Comparison of ENCODE assay signal across 8 mouse cellular contexts in genomic region chr13:108041358-108041757, GRCm38 (mm10). TPM values are rescaled to one million over a fixed set of nuclear protein-coding genes. Genes with fewer than 3 reads are reported as not detected.
DNase-seq lines count a peak whose midpoint lies in the region; ATAC-seq and TF ChIP-seq lines count a peak whose summit lies in the region.

No protein-coding gene starts in this region.

- H3K9me3 ChIP-seq in G1E (replicated peaks), result no peaks in the 10 kb centered on the region
- no peaks in the 10 kb centered on the region for H3K9me3 ChIP-seq in forebrain, embryonic 14.5 days (replicated peaks; ENCODE audit: control insufficient read depth, low read length)
- H3K9me3 ChIP-seq in hindbrain, embryonic 12.5 days (replicated peaks), result no peaks in the 10 kb centered on the region

- ATAC-seq in G1E (ENCODE audit: extremely low read depth, insufficient number of reproducible peaks, low FRiP score, poor library complexity, severe bottlenecking), result peak; percentile 80
- peak; percentile 44; the same call in 1 of the 2 replicates for ATAC-seq in forebrain, embryonic 14.5 days
- ATAC-seq in hindbrain, embryonic 12.5 days (ENCODE audit: low FRiP score), result peak; percentile 26; the same call in 1 of the 2 replicates
- ATAC-seq in megakaryocyte, adult 5-6 weeks (ENCODE audit: poor library complexity, severe bottlenecking), result peak; percentile 75

- TF ChIP-seq CTCF in G1E (IDR thresholded peaks at IDR 0.05; ENCODE audit: low read depth, low read length), result no peak

- H3K27me3 ChIP-seq in G1E (ENCODE audit: insufficient read depth, low read length), result no peaks in the 10 kb centered on the region
- H3K27me3 ChIP-seq in forebrain, embryonic 14.5 days (replicated peaks; ENCODE audit: control insufficient read depth, insufficient read depth, low read length), result no peaks in the 10 kb centered on the region
- no peaks in the 10 kb centered on the region for H3K27me3 ChIP-seq in hindbrain, embryonic 12.5 days

- no peak overlapping the region for H3K9ac ChIP-seq in forebrain, embryonic 14.5 days (ENCODE audit: low read length)
- no peak overlapping the region for H3K9ac ChIP-seq in hindbrain, embryonic 12.5 days

- no peak overlapping the region for H3K27ac ChIP-seq in forebrain, embryonic 14.5 days (ENCODE audit: low read depth, low read length)
- H3K27ac ChIP-seq in hindbrain, embryonic 12.5 days, result no peak overlapping the region

- DNase-seq in G1E (ENCODE audit: low spot score), result peak; percentile 27
- DNase-seq in brain, embryonic 18.5 days (ENCODE audit: low read depth, low spot score), result peak; percentile 45
- DNase-seq in forebrain, embryonic 14.5 days (ENCODE audit: low spot score), result peak; percentile 85
- DNase-seq in layer of hippocampus, postnatal 14 days (ENCODE audit: low spot score in 2 of 2), result peak; percentile 60 to 73
- peak; percentile 84 to 88 for DNase-seq in right cerebral cortex, postnatal 10 days (ENCODE audit: low spot score in 2 of 2)
- peak; percentile 49 for DNase-seq in urinary bladder, postnatal 25 days (ENCODE audit: low spot score)

- peaks cover 13% of the 10 kb centered on the region for H3K36me3 ChIP-seq in G1E (replicated peaks)
- H3K36me3 ChIP-seq in forebrain, embryonic 14.5 days (ENCODE audit: control insufficient read depth, insufficient read depth, low read length), result no peaks in the 10 kb centered on the region
- no peaks in the 10 kb centered on the region for H3K36me3 ChIP-seq in hindbrain, embryonic 12.5 days

- peaks cover 43% of the 10 kb centered on the region for H3K4me1 ChIP-seq in G1E (ENCODE audit: insufficient read depth, low read depth, low read length)
- H3K4me1 ChIP-seq in forebrain, embryonic 14.5 days (ENCODE audit: control insufficient read depth, insufficient read depth, low read length), result peaks cover 15% of the 10 kb centered on the region
- H3K4me1 ChIP-seq in hindbrain, embryonic 12.5 days, result peaks cover 33% of the 10 kb centered on the region

- no peak overlapping the region for H3K4me2 ChIP-seq in forebrain, embryonic 14.5 days (ENCODE audit: low read length)
- no peak overlapping the region for H3K4me2 ChIP-seq in hindbrain, embryonic 12.5 days (replicated peaks)

- WGBS in forebrain, embryonic 14.5 days, result 4% methylated on average over 7 of the region's 7 CpGs
- 3% methylated on average over 7 of the region's 7 CpGs for WGBS in hindbrain, embryonic 12.5 days

- no peak overlapping the region for H3K4me3 ChIP-seq in G1E (ENCODE audit: low read depth, low read length)
- H3K4me3 ChIP-seq in forebrain, embryonic 14.5 days (ENCODE audit: low read depth, low read length), result no peak overlapping the region
- H3K4me3 ChIP-seq in hindbrain, embryonic 12.5 days, result no peak overlapping the region

RNA-seq across cellular contexts. Expression of gene Smim15, which starts 2.9 kb away (rescaled TPM):
- 82.3 and 82.9 TPM in 2 replicates for total RNA-seq in G1E (2014; fragmentation: Nextera tagmentation)
- total RNA-seq in G1E (2017), result 140 and 191 TPM in 2 replicates
- 6.5 and 8.3 TPM in 2 replicates for polyA plus RNA-seq in G1E (2012)
- 54.6 and 57.7 TPM in 2 replicates for polyA plus RNA-seq in forebrain, embryonic 14.5 days (2014; fragmentation: Nextera tagmentation; extraction: Ambion mirVana)
- 47.4 and 52.7 TPM in 2 replicates for polyA plus RNA-seq in hindbrain, embryonic 12.5 days (2016; fragmentation: Nextera tagmentation; extraction: Ambion mirVana)
- 10 to 100 TPM; 50.5 to 54.2 TPM for total RNA-seq in layer of hippocampus, postnatal 14 days (2021)
- total RNA-seq in megakaryocyte, adult 5-6 weeks (2015), result 72.6 and 76.1 TPM in 2 replicates
- 162 and 166 TPM in 2 replicates for total RNA-seq in megakaryocyte, adult 5-6 weeks (2017)

Comparison
In these comparisons a context has a peak if more than half of its experiments do, and no peak if none do; other contexts are left out.
1. ATAC-seq: peak in every context shown above with its lines; median percentile 80 in G1E; 75 in megakaryocyte, adult 5-6 weeks; 44 in forebrain, embryonic 14.5 days; 26 in hindbrain, embryonic 12.5 days.
2. DNase-seq: peak in every context shown above with its lines; median percentile 86 in right cerebral cortex, postnatal 10 days; 85 in forebrain, embryonic 14.5 days; 66 in layer of hippocampus, postnatal 14 days; 49 in urinary bladder, postnatal 25 days; 45 in brain, embryonic 18.5 days; 27 in G1E.